Mouse (Mus musculus) olfactory bulb, adult 2 months (tissue): Measurements from ENCODE around the gene Pafah1b1. TPM values are rescaled to one million over a fixed set of nuclear protein-coding genes. Genes with fewer than 3 reads are reported as not detected.

Source experiments
- H3K27ac ChIP-seq: fragments of 200-500 bp; 2 replicates; pipeline ENCODE4 v1.5.1; 2012; ENCODE audit warnings: low read depth, low read length; ENCODE audit not compliant: insufficient read depth
- H3K4me1 ChIP-seq: fragments of 200-500 bp; 2 replicates; pipeline ENCODE4 v1.6.1; 2012; ENCODE audit warnings: low read length; ENCODE audit not compliant: control insufficient read depth, insufficient read depth
- H3K4me3 ChIP-seq: fragments of 200-500 bp; 2 replicates; pipeline ENCODE4 v1.5.1; 2012; ENCODE audit warnings: mild to moderate bottlenecking, low read depth, low read length, moderate library complexity; ENCODE audit not compliant: insufficient read depth
- CTCF ChIP-seq: fragments of 200-500 bp; IDR thresholded peaks from 2 replicates; pipeline ENCODE4 v1.5.1; 2012; ENCODE audit warnings: low read depth, mild to moderate bottlenecking, low read length, moderate library complexity; ENCODE audit not compliant: insufficient read depth
- POLR2A ChIP-seq: fragments of 200-500 bp; IDR thresholded peaks from 2 replicates; pipeline ENCODE4 v1.6.1; 2012; ENCODE audit warnings: mild to moderate bottlenecking, low read depth, low read length, moderate library complexity; ENCODE audit not compliant: insufficient read depth
- WGBS: fragments of 180-500 bp; shearing (Covaris S2); methylation state at CpG from one replicate; pipeline ENCODE4 v1.1.7; 2018; 5-methylcytosine and 5-hydroxymethylcytosine counted together
- polyA plus RNA-seq: library from polyadenylated mRNA; stranded (reverse); fragments of >200 nt; gene quantifications from 2 replicates; pipeline ENCODE4 v1.2.4, GENCODE M21; 2012; ENCODE audit warnings: low replicate concordance; ENCODE audit not compliant: missing spikeins, insufficient read depth, insufficient read length

The Pafah1b1 gene
- polyA plus RNA-seq, 1 experiment = 143 TPM

GRCm38 (mm10) chr11:74637971-74638790 lies 86.3 kb downstream of the Pafah1b1 start:
- Histone ChIP-seq H3K27ac (peak overlapping the region; percentile 52), H3K4me1 (peaks cover 15% of the 10 kb centered on the region), H3K4me3 (peak overlapping the region; percentile 58)
- WGBS = 3% methylated on average over 86 of the region's 86 CpGs
- TF ChIP-seq POLR2A (no peak), CTCF (peak; percentile 37; the same call in 1 of the 2 replicates)

DNA sequence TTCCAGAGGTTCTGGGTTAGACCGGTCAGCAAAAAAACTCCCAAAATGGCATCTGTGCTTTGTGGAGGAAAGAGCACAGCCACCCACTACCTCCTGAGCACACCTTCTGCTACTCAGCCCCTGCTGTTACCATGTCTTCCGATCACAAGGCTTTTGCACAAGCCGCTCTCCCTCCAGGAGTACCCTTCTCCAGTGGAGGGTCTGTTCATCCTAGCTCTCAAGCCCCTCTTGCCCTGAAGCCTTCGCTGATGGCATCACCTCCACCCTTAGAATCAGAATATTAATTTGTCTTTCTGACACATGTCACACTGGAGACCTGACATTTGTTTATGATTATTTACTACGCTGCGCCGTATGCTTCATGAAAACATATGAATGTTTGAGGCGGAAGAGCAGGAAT lies 87.0 kb downstream of the Pafah1b1 start:
- TF ChIP-seq CTCF (no peak), POLR2A (no peak)
- Histone ChIP-seq H3K4me3 (peak overlapping the region; percentile 58), H3K4me1 (peaks cover 15% of the 10 kb centered on the region), H3K27ac (peak overlapping the region; percentile 34)
- 26% methylated on average over 8 of the region's 8 CpGs for WGBS

GRCm38 (mm10) chr11:74634490-74635275 lies 89.8 kb downstream of the Pafah1b1 start:
- no peak overlapping the region for H3K4me3 ChIP-seq
- H3K4me1 ChIP-seq = peaks cover 15% of the 10 kb centered on the region
- WGBS = 69% methylated on average over 5 of the region's 5 CpGs
- TF ChIP-seq CTCF (peak; percentile 50), POLR2A (no peak)
- no peak overlapping the region for H3K27ac ChIP-seq

DNA sequence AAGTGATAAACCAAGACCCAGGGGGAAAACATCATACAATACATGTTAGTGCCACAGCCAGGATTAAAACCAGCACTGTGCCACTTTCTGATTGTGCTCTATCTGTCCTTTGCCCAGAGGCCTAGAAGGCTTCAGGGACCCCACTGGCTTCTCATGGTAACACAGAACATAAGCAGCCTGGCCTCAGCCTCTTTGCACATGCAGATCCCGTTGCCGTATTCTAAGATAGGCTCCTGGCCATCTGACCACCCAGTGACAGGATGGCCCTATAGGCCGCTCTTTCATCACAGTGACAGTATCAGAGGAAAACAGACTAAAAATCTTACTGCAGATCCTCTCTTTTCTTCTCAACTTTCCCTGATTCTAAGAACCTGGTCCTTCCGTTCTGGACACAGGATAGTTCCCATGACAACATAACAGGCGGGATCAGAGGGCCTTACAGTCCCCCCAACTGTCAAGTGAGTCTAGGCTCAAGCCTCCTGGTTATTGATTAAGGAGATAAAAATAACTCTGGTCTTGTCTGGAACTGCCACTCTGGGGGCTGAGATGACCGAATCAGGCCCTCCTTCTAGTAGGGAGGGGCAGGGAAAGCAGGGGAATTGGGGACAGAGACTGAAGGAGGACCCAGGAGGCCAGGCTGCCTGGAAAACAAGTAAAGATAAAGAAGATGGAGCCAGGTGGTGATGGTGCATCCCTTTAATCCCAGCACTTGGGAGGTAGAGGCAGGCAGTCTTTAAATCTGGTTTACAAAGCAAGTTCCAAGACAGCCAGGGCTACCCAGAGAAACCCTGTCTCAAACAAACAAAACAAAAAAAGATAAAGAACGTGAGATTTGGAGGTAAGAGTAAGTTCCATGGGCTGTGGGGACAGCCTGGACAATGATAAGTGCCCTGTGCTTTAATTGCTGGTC lies 92.3 kb downstream of the Pafah1b1 start:
- Histone ChIP-seq H3K4me1 (no peaks in the 10 kb centered on the region), H3K4me3 (no peak overlapping the region), H3K27ac (no peak overlapping the region)
- TF ChIP-seq POLR2A (no peak), CTCF (no peak)
- 78% methylated on average over 7 of the region's 7 CpGs for WGBS

DNA sequence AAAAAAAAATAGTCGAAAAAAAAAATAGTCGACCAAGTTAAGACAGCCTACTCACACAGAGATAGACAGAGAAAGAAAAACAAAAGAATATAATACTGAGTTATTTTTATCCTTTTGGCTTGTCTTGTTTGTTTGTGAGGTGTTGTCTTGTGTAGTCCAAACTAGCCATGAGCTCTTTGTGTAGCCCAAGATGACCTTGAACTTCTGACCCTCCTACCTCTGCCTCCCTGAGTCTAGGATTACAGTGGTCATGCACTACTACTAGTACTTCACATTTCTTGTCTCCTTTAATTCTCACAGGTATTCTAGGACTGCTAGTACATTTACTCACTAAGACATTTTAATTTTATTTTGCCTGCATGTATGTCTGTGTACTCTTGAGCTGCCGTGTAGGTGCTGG lies 97.0 kb downstream of the Pafah1b1 start:
- Histone ChIP-seq H3K4me1 (peaks cover 6% of the 10 kb centered on the region), H3K27ac (no peak overlapping the region), H3K4me3 (no peak overlapping the region)
- TF ChIP-seq CTCF = no peak
- no peak for TF ChIP-seq POLR2A
- WGBS = 75% methylated on average over 3 of the region's 3 CpGs

DNA sequence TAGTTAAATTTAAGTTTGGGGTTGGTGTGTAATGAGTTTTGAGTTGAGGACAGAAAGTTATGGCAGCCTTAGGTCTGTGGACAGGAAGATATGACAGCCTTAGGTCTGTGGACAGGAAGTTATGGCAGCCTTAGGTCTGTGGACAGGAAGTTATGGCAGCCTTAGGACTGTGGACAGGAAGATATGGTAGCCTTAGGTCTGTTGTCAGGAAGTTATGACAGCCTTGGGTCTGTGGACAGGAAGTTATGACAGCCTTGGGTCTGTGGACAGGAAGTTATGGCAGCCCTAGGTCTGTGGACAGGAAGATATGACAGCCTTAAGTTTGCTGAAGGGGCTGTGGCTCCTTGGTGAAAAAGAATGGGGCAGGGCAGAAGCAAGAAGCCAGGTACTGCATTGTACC lies 99.1 kb downstream of the Pafah1b1 start:
- TF ChIP-seq CTCF = no peak
- TF ChIP-seq POLR2A = no peak
- no peak overlapping the region for H3K27ac ChIP-seq
- H3K4me3 ChIP-seq = no peak overlapping the region
- peaks cover 9% of the 10 kb centered on the region for H3K4me1 ChIP-seq

Other genes with a start within 250 kb of the Pafah1b1 start
- not detected in 2 replicates for gene Rap1gap2, start 113.8 kb downstream of the Pafah1b1 start, polyA plus RNA-seq
- not detected in 2 replicates for gene Ccdc92b, start 105.1 kb downstream of the Pafah1b1 start, polyA plus RNA-seq
- gene Cluh, start 75.2 kb downstream of the Pafah1b1 start, polyA plus RNA-seq = not detected in 2 replicates
- not detected in 2 replicates for gene Mettl16, start 46.2 kb upstream of the Pafah1b1 start, polyA plus RNA-seq
- gene Mnt, start 106.2 kb upstream of the Pafah1b1 start, polyA plus RNA-seq = not detected in 2 replicates
- not detected in 2 replicates for gene Sgsm2, start 172.4 kb upstream of the Pafah1b1 start, polyA plus RNA-seq
- gene Tsr1, start 173.4 kb upstream of the Pafah1b1 start, polyA plus RNA-seq = not detected in 2 replicates
- gene Smg6, start 201.2 kb upstream of the Pafah1b1 start, polyA plus RNA-seq = 86.4 TPM in 1 of 2 replicates, not detected in the other
- not detected in 2 replicates for gene Srr, start 201.3 kb upstream of the Pafah1b1 start, polyA plus RNA-seq